Mouse (Mus musculus) midbrain, postnatal 0 days (tissue): ENCODE results near the gene Sytl5. TPM values are rescaled to one million over a fixed set of nuclear protein-coding genes. Genes with fewer than 3 reads are reported as not detected.

Source experiments
- ATAC-seq: fragments of 200-750 bp; cut with Nextera tagmentation; 2 replicates; pipeline ENCODE4 v1.8.0; 2017; ENCODE audit warnings: moderate number of reproducible peaks, mild to moderate bottlenecking, moderate TSS enrichment, moderate library complexity; ENCODE audit not compliant: low FRiP score
- DNase-seq: peaks from one replicate; pipeline ENCODE4 v3.0.0-alpha.2; 2015; ENCODE audit warnings: low spot score
- H3K27ac ChIP-seq: fragments of 300-500 bp; sonication (generic); 2 replicates; pipeline ENCODE4 v1.5.1; 2014; ENCODE audit warnings: low read depth, mild to moderate bottlenecking, low read length, mixed read lengths
- H3K27me3 ChIP-seq: fragments of 300-500 bp; sonication (generic); 2 replicates; pipeline ENCODE4 v1.6.1; 2014; ENCODE audit warnings: low read length, control low read depth, mixed read lengths; ENCODE audit not compliant: insufficient read depth
- H3K36me3 ChIP-seq: fragments of 300-500 bp; sonication (generic); 2 replicates; pipeline ENCODE4 v1.6.1; 2014; ENCODE audit warnings: low read length, control low read depth, mixed read lengths; ENCODE audit not compliant: insufficient read depth
- H3K4me1 ChIP-seq: fragments of 300-500 bp; sonication (generic); 2 replicates; pipeline ENCODE4 v1.6.1; 2014; ENCODE audit warnings: mild to moderate bottlenecking, control low read depth, antibody characterized with exemption, low read length, mixed read lengths; ENCODE audit not compliant: insufficient read depth
- H3K4me2 ChIP-seq: fragments of 300-500 bp; sonication (generic); 2 replicates; pipeline ENCODE4 v1.6.1; 2014; ENCODE audit warnings: low read depth, mild to moderate bottlenecking, low read length, mixed read lengths; ENCODE audit not compliant: poor library complexity, severe bottlenecking
- H3K4me3 ChIP-seq: fragments of 300-500 bp; sonication (generic); 2 replicates; pipeline ENCODE4 v1.5.1; 2014; ENCODE audit warnings: low read depth, mild to moderate bottlenecking, low read length, moderate library complexity
- H3K9ac ChIP-seq: fragments of 300-500 bp; sonication (generic); replicated peaks from 2 replicates; pipeline ENCODE4 v1.6.1; 2014; ENCODE audit warnings: mild to moderate bottlenecking, low read length, moderate library complexity, mixed read lengths; ENCODE audit not compliant: poor library complexity, severe bottlenecking
- H3K9me3 ChIP-seq: fragments of 300-500 bp; sonication (generic); 2 replicates; pipeline ENCODE4 v1.6.1; 2016; ENCODE audit warnings: low read length, control low read depth
- CTCF ChIP-seq: IDR thresholded peaks from 2 replicates; pipeline ENCODE4 v1.5.1; 2016; ENCODE audit warnings: antibody characterized with exemption, mild to moderate bottlenecking
- WGBS: fragments of 180-500 bp; shearing (Covaris S2); extraction: QIAGEN DNeasy Blood & Tissue Kit; methylation state at CpG from one replicate; pipeline ENCODE4 v1.1.7; 2014; 5-methylcytosine and 5-hydroxymethylcytosine counted together
- polyA plus RNA-seq: library from polyadenylated mRNA; unstranded; fragments of >200 nt; fragmentation: Nextera tagmentation; extraction: Ambion mirVana; gene quantifications from 2 replicates; pipeline ENCODE4 v1.2.1, GENCODE M21; 2015
- total RNA-seq: library from RNA; depleted of rRNA; stranded (reverse); fragments of >200 nt; gene quantifications from 2 replicates; pipeline ENCODE4 v1.2.3, GENCODE M21; 2014; rRNA removed

The Sytl5 gene
- 0.27 and 0.28 TPM in 2 replicates for total RNA-seq
- polyA plus RNA-seq: 0.26 and 0.36 TPM in 2 replicates

GRCm38 (mm10) chrX:9885322-9885721 lies at the start of gene Sytl5:
Gene Sytl5, plus strand, starts transcription at chrX:9885622.
- Histone ChIP-seq H3K9ac (no peak within 1 kb of the TSS), H3K4me2 (no peak within 1 kb of the TSS), H3K9me3 (no peaks in the 10 kb centered on the region), H3K36me3 (no peaks in the 10 kb centered on the region), H3K27me3 (no peaks in the 10 kb centered on the region), H3K4me1 (no peaks in the 10 kb centered on the region), H3K4me3 (no peak within 1 kb of the TSS), H3K27ac (no peak within 1 kb of the TSS)
- DNase-seq: no peak
- no peak for TF ChIP-seq CTCF
- ATAC-seq: no peak
- WGBS: 69% methylated on average over 2 of the region's 2 CpGs

GRCm38 (mm10) chrX:9846628-9847027 lies 38.8 kb upstream of the Sytl5 start, which contains the start of gene Hypm:
Gene Hypm, plus strand, starts transcription at chrX:9846928.
- H3K9ac ChIP-seq: no peak within 1 kb of the TSS
- ATAC-seq (no peak), DNase-seq (no peak)
- H3K4me3 ChIP-seq: no peak within 1 kb of the TSS
- WGBS: 76% methylated on average over 3 of the region's 3 CpGs
- H3K27me3 ChIP-seq: no peaks in the 10 kb centered on the region
- no peak within 1 kb of the TSS for H3K27ac ChIP-seq
- no peaks in the 10 kb centered on the region for H3K4me1 ChIP-seq
- no peaks in the 10 kb centered on the region for H3K9me3 ChIP-seq
- TF ChIP-seq CTCF: no peak
- no peaks in the 10 kb centered on the region for H3K36me3 ChIP-seq
- no peak within 1 kb of the TSS for H3K4me2 ChIP-seq

- no peak within 1 kb of the TSS for H3K9ac ChIP-seq
- DNase-seq: no peak
- no peak for TF ChIP-seq CTCF
- WGBS: 53% methylated on average over 1 of the region's 1 CpGs
- no peak within 1 kb of the TSS for H3K4me2 ChIP-seq
- H3K4me1 ChIP-seq: no peaks in the 10 kb centered on the region
- H3K9me3 ChIP-seq: no peaks in the 10 kb centered on the region
- H3K27me3 ChIP-seq: no peaks in the 10 kb centered on the region
- no peak for ATAC-seq
- H3K36me3 ChIP-seq: no peaks in the 10 kb centered on the region
- no peak within 1 kb of the TSS for H3K4me3 ChIP-seq
- no peak within 1 kb of the TSS for H3K27ac ChIP-seq
Observed at GRCm38 (mm10) chrX:9849403-9849802, 36.0 kb upstream of the Sytl5 start, which contains the start of gene H2al3. Gene H2al3, plus strand, starts transcription at chrX:9849703.

GRCm38 (mm10) chrX:9861859-9862258 lies 23.6 kb upstream of the Sytl5 start:
- Histone ChIP-seq H3K9me3 (no peaks in the 10 kb centered on the region), H3K9ac (no peak overlapping the region), H3K4me1 (no peaks in the 10 kb centered on the region), H3K4me2 (no peak overlapping the region), H3K36me3 (no peaks in the 10 kb centered on the region), H3K4me3 (no peak overlapping the region), H3K27ac (no peak overlapping the region), H3K27me3 (no peaks in the 10 kb centered on the region)
- 85% methylated on average over 2 of the region's 2 CpGs for WGBS
- no peak for DNase-seq
- TF ChIP-seq CTCF: no peak
- no peak for ATAC-seq

GRCm38 (mm10) chrX:9875519-9875918 lies 9.9 kb upstream of the Sytl5 start:
- no peak for TF ChIP-seq CTCF
- DNase-seq (no peak), ATAC-seq (no peak)
- Histone ChIP-seq H3K4me3 (no peak overlapping the region), H3K9me3 (no peaks in the 10 kb centered on the region), H3K27me3 (no peaks in the 10 kb centered on the region), H3K4me1 (no peaks in the 10 kb centered on the region), H3K9ac (no peak overlapping the region), H3K4me2 (no peak overlapping the region), H3K36me3 (no peaks in the 10 kb centered on the region), H3K27ac (no peak overlapping the region)
- 80% methylated on average over 2 of the region's 2 CpGs for WGBS

GRCm38 (mm10) chrX:9909572-9909971 lies 24.1 kb downstream of the Sytl5 start:
- no peaks in the 10 kb centered on the region for H3K27me3 ChIP-seq
- H3K4me1 ChIP-seq: no peaks in the 10 kb centered on the region
- 60% methylated on average over 2 of the region's 2 CpGs for WGBS
- no peak for TF ChIP-seq CTCF
- no peak for DNase-seq
- no peak overlapping the region for H3K9ac ChIP-seq
- H3K9me3 ChIP-seq: no peaks in the 10 kb centered on the region
- no peaks in the 10 kb centered on the region for H3K36me3 ChIP-seq
- H3K4me2 ChIP-seq: no peak overlapping the region
- no peak for ATAC-seq
- H3K4me3 ChIP-seq: no peak overlapping the region
- no peak overlapping the region for H3K27ac ChIP-seq
